Mouse (Mus musculus): ENCODE results near the gene Zfp42. TPM values are rescaled to one million over a fixed set of nuclear protein-coding genes. Genes with fewer than 3 reads are reported as not detected.

Gene Zfp42
- polyA plus RNA-seq, 1 experiment from 2014 or later = not detected

Other genes with a start within 250 kb of the Zfp42 start
- not detected in 2 replicates for gene Triml1, start 165.5 kb downstream of the Zfp42 start, polyA plus RNA-seq (2015; fragmentation: Nextera tagmentation; extraction: Ambion mirVana)
- gene Triml2, start 126.4 kb downstream of the Zfp42 start, polyA plus RNA-seq (2015; fragmentation: Nextera tagmentation; extraction: Ambion mirVana) = not detected in 2 replicates
- gene Adam26b, start 221.1 kb upstream of the Zfp42 start, polyA plus RNA-seq (2015; fragmentation: Nextera tagmentation; extraction: Ambion mirVana) = not detected in 2 replicates